Mouse (Mus musculus) hematopoietic stem cell, adult 5-6 weeks (primary cell): Measurements from ENCODE around the gene Tab1. TPM values are rescaled to one million over a fixed set of nuclear protein-coding genes. Genes with fewer than 3 reads are reported as not detected.

ENCODE experiments used
- ATAC-seq, 2 experiments: fragments of 125-278 bp in 1 of 2; replicated peaks in 1 of 2; 2 replicates each; pipeline ENCODE4 v1.8.0; 2016 to 2017; ENCODE audit warnings: inconsistent platforms in 2 of 2, mild to moderate bottlenecking in 2 of 2, moderate number of reproducible peaks in 2 of 2, low read depth in 1 of 2, moderate TSS enrichment in 1 of 2; ENCODE audit not compliant: low FRiP score in 2 of 2, poor library complexity in 2 of 2, severe bottlenecking in 2 of 2, insufficient read depth in 1 of 2, low TSS enrichment in 1 of 2
- total RNA-seq: library from RNA; stranded (forward); fragments of 172-1452, 232-1000 nt; gene quantifications from 2 replicates; pipeline ENCODE4 v1.2.3, GENCODE M21; 2017

Gene Tab1
- total RNA-seq, 1 experiment from 2014 or later: 17.1 TPM

GRCm38 (mm10) chr15:80173001-80173771 is 40.3 kb downstream of the Tab1 start, which contains the start of gene Mgat3:
Gene Mgat3 (plus strand): TSS chr15:80173721.
- no peak for ATAC-seq

GRCm38 (mm10) chr15:80173781-80174597 is 41.1 kb downstream of the Tab1 start:
- 0 out of 4 replicates have a peak, but pooled peaks of 1 of the 2 experiments have one; percentile 12 for ATAC-seq

- ATAC-seq: no peak
Observed at GRCm38 (mm10) chr15:80174598-80174875, 41.6 kb downstream of the Tab1 start.

GRCm38 (mm10) chr15:80175316-80175715 is 42.4 kb downstream of the Tab1 start:
- no peak for ATAC-seq

- ATAC-seq: no peak
Observed at GRCm38 (mm10) chr15:80175756-80176155, 42.8 kb downstream of the Tab1 start.

GRCm38 (mm10) chr15:80181561-80181960 is 48.6 kb downstream of the Tab1 start:
- no peak for ATAC-seq

- no peak for ATAC-seq
Observed at GRCm38 (mm10) chr15:80182072-80182700, 49.3 kb downstream of the Tab1 start.

GRCm38 (mm10) chr15:80188927-80189326 is 56.0 kb downstream of the Tab1 start:
- ATAC-seq: no peak

GRCm38 (mm10) chr15:80190075-80190474 is 57.1 kb downstream of the Tab1 start:
- ATAC-seq: no peak

- no peak for ATAC-seq
Observed at GRCm38 (mm10) chr15:80191585-80192245, 58.8 kb downstream of the Tab1 start.

- no peak for ATAC-seq
Observed at GRCm38 (mm10) chr15:80192246-80192585, 59.3 kb downstream of the Tab1 start.

- ATAC-seq: no peak
Observed at GRCm38 (mm10) chr15:80192847-80193246, 59.9 kb downstream of the Tab1 start.

GRCm38 (mm10) chr15:80199556-80199955 is 66.6 kb downstream of the Tab1 start:
- ATAC-seq: no peak

- no peak for ATAC-seq
Observed at GRCm38 (mm10) chr15:80202111-80202775, 69.3 kb downstream of the Tab1 start.

GRCm38 (mm10) chr15:80203406-80203805 is 70.5 kb downstream of the Tab1 start:
- no peak for ATAC-seq

- no peak for ATAC-seq
Observed at GRCm38 (mm10) chr15:80206057-80206565, 73.2 kb downstream of the Tab1 start.

GRCm38 (mm10) chr15:80208446-80208845 is 75.5 kb downstream of the Tab1 start:
- no peak for ATAC-seq
